Mouse (Mus musculus) liver, embryonic 11.5 days (tissue): ENCODE measurements around the gene Trmt13. TPM values are rescaled to one million over a fixed set of nuclear protein-coding genes. Genes with fewer than 3 reads are reported as not detected.
A peak's percentile ranks its signal among the peaks of the same experiment; 100 is the strongest.
"Not testable (repeated sequence)": the region's sequence is repeated elsewhere in the genome, so short reads cannot be mapped to it uniquely, and the experiment has no call there.

ENCODE experiments used
- ATAC-seq: fragments of 200-750 bp; cut with Nextera tagmentation; replicated peaks from 2 replicates; pipeline ENCODE4 v1.8.0; 2017; ENCODE audit warnings: moderate number of reproducible peaks, mild to moderate bottlenecking, moderate TSS enrichment, moderate library complexity; ENCODE audit not compliant: low FRiP score
- DNase-seq: peaks from one replicate; pipeline ENCODE4 v3.0.0-alpha.2; 2017; ENCODE audit warnings: low spot score
- H3K27ac ChIP-seq: fragments of 300-500 bp; sonication (generic); 2 replicates; pipeline ENCODE4 v1.5.1; 2014; ENCODE audit warnings: mild to moderate bottlenecking, low read depth, low read length, control low read depth
- H3K27me3 ChIP-seq: fragments of 300-500 bp; sonication (generic); replicated peaks from 2 replicates; pipeline ENCODE4 v1.6.1; 2014; ENCODE audit warnings: low read length, mixed read lengths; ENCODE audit not compliant: control insufficient read depth, insufficient read depth
- H3K36me3 ChIP-seq: fragments of 300-500 bp; sonication (generic); 2 replicates; pipeline ENCODE4 v1.6.1; 2014; ENCODE audit warnings: mild to moderate bottlenecking, low read length, moderate library complexity, mixed read lengths; ENCODE audit not compliant: control insufficient read depth, insufficient read depth
- H3K4me1 ChIP-seq: fragments of 300-500 bp; sonication (generic); replicated peaks from 2 replicates; pipeline ENCODE4 v1.6.1; 2014; ENCODE audit warnings: low read length, mixed read lengths; ENCODE audit not compliant: control insufficient read depth, insufficient read depth
- H3K4me2 ChIP-seq: fragments of 300-500 bp; sonication (generic); 2 replicates; pipeline ENCODE4 v1.6.1; 2014; ENCODE audit warnings: mild to moderate bottlenecking, control low read depth, moderate library complexity
- H3K4me3 ChIP-seq: fragments of 300-500 bp; sonication (generic); 2 replicates; pipeline ENCODE4 v1.5.1; 2014; ENCODE audit warnings: low read depth, low read length, control low read depth
- H3K9ac ChIP-seq: fragments of 300-500 bp; sonication (generic); 2 replicates; pipeline ENCODE4 v1.6.1; 2014; ENCODE audit warnings: low read depth, low read length, control low read depth
- H3K9me3 ChIP-seq: fragments of 300-500 bp; sonication (generic); 2 replicates; pipeline ENCODE4 v1.6.1; 2016; ENCODE audit warnings: low read length, inconsistent platforms, mixed read lengths; ENCODE audit not compliant: control insufficient read depth
- WGBS: fragments of 180-500 bp; shearing (Covaris S2); extraction: QIAGEN DNeasy Blood & Tissue Kit; methylation state at CpG from one replicate; pipeline ENCODE4 v1.1.7; 2014; 5-methylcytosine and 5-hydroxymethylcytosine counted together
- polyA plus RNA-seq: library from polyadenylated mRNA; unstranded; fragments of >200 nt; fragmentation: Nextera tagmentation; extraction: Ambion mirVana; gene quantifications from 2 replicates; pipeline ENCODE4 v1.2.1, GENCODE M21; 2014

The Trmt13 gene
- polyA plus RNA-seq = 23.4 and 26.3 TPM in 2 replicates

DNA sequence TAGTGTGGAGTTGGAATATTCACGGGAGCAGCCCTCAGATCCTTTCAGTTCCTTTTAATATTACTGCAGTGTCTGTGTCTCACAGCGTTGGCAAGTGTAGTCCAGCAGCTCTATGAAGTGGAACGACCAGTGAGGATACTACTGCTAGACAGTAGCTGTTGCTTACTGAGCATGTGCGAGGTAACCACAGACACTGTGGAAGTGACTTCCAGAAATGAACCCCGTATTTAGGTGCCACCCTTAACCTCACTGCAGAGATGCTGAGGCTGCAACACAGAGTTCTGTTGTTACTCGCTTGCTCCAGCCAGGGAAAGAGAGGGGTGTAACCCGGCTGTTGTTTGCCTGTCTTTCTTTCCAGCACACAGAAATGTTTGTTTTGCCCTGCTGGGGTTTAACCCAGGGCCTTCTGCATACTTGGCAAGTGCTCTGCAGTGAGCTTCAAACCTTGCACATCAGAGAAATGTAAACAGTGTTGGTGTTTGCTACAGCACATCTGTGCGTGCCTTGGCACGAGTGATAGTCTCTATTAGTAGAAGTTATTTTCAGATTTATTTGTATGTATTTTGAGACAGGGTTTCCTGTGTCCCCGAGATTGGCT lies at the start of gene Trmt13:
Trmt13 (minus strand) TSS at position 293 of the 598 bp plus-strand sequence.
- Histone ChIP-seq H3K4me3 (no peak within 1 kb of the TSS), H3K4me2 (no peak within 1 kb of the TSS), H3K27me3 (no peaks in the 10 kb centered on the region), H3K27ac (no peak within 1 kb of the TSS), H3K9ac (no peak within 1 kb of the TSS), H3K4me1 (no peaks in the 10 kb centered on the region), H3K36me3 (peaks cover 22% of the 10 kb centered on the region; the same call in 1 of the 2 replicates), H3K9me3 (no peaks in the 10 kb centered on the region)
- 78% methylated on average over 10 of the region's 10 CpGs for WGBS
- DNase-seq = no peak
- peak; percentile 30 for ATAC-seq

DNA sequence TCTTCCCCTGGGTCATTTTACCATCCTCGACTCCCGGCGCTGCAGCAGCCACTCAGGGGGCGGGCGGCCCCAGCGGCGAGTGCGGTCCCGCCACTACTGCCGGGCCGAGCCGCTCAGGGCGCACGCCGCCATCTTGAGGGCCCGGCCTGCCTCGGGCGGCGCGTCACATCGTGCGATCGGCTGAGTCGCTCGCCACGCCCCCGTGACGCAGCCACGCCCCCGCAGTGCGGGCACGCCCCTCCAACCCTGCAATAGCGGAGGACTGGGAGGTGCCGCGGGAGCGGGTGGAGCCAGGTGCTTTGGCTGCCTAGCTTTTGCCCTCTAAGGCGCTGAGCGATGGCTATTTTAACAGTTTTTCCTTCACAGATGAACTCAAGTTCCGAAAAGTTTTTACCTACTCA lies 48.1 kb upstream of the Trmt13 start, which contains the start of gene Mfsd14a:
Mfsd14a (minus strand) TSS at position 215 of the 401 bp plus-strand sequence.
- H3K9me3 ChIP-seq = no peaks in the 10 kb centered on the region
- WGBS = under 1% methylated on average over 39 of the region's 39 CpGs
- no peaks in the 10 kb centered on the region for H3K27me3 ChIP-seq
- H3K4me2 ChIP-seq = peak within 1 kb of the TSS; percentile 74
- H3K27ac ChIP-seq = peak within 1 kb of the TSS; percentile 93
- H3K4me3 ChIP-seq = peak within 1 kb of the TSS; percentile 96
- peaks cover 26% of the 10 kb centered on the region for H3K4me1 ChIP-seq
- peak; percentile 98 for ATAC-seq
- DNase-seq = peak; percentile 99
- peaks cover under 1% of the 10 kb centered on the region; the same call in 1 of the 2 replicates for H3K36me3 ChIP-seq
- H3K9ac ChIP-seq = peak within 1 kb of the TSS; percentile 96

- H3K4me3 ChIP-seq = peak overlapping the region; percentile 96
- H3K4me1 ChIP-seq = peaks cover 28% of the 10 kb centered on the region
- H3K27me3 ChIP-seq = no peaks in the 10 kb centered on the region
- no peaks in the 10 kb centered on the region for H3K9me3 ChIP-seq
- H3K4me2 ChIP-seq = peak overlapping the region; percentile 60
- no peaks in the 10 kb centered on the region for H3K36me3 ChIP-seq
- peak; percentile 72 for DNase-seq
- under 1% methylated on average over 67 of the region's 68 CpGs for WGBS
- peak overlapping the region; percentile 93 for H3K27ac ChIP-seq
- H3K9ac ChIP-seq = peak overlapping the region; percentile 96
- ATAC-seq = peak; percentile 80
Observed at GRCm38 (mm10) chr3:116661870-116662414, 47.6 kb upstream of the Trmt13 start.

DNA sequence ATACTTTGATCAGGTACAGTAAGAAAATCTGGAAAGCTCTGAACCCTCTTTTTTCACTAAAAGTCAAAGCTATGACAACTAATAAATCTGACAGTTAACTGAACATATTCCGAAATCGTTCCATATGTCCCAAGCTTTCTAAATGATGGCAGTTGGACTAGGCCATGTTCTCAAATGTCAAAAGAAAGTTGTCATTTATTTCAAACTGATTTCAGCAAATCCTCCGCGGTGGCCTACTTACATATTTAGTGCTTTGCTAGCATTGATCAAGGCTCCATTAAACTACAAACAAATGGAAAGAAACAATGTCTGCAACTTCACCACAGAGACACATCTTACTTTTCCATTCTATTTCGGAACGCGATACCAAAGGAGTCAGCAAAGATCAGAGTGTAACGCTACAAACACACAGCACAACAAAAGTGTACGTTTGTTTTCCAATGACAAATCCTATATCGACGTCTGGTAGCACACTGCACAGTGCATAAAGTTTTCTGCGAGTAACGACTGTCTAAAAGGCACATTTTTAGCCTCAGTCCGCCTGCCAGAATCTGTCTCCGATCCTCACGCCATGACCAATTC lies 47.0 kb upstream of the Trmt13 start:
- H3K4me1 ChIP-seq = peaks cover 28% of the 10 kb centered on the region
- H3K36me3 ChIP-seq = no peaks in the 10 kb centered on the region
- 5% methylated on average over 16 of the region's 16 CpGs for WGBS
- peak overlapping the region; percentile 96 for H3K9ac ChIP-seq
- no peaks in the 10 kb centered on the region for H3K27me3 ChIP-seq
- H3K4me2 ChIP-seq = peak overlapping the region; percentile 60
- ATAC-seq (no peak), DNase-seq (no peak)
- peak overlapping the region; percentile 93 for H3K27ac ChIP-seq
- H3K4me3 ChIP-seq = peak overlapping the region; percentile 96
- H3K9me3 ChIP-seq = no peaks in the 10 kb centered on the region

- H3K4me1 ChIP-seq = peaks cover 31% of the 10 kb centered on the region
- no peak overlapping the region for H3K9ac ChIP-seq
- DNase-seq (no peak), ATAC-seq (no peak)
- H3K27me3 ChIP-seq = no peaks in the 10 kb centered on the region
- peak overlapping the region; percentile 60 for H3K4me2 ChIP-seq
- no peaks in the 10 kb centered on the region for H3K36me3 ChIP-seq
- 74% methylated on average over 13 of the region's 13 CpGs for WGBS
- no peaks in the 10 kb centered on the region for H3K9me3 ChIP-seq
- no peak overlapping the region for H3K27ac ChIP-seq
- peak overlapping the region; percentile 96; the same call in 1 of the 2 replicates for H3K4me3 ChIP-seq
Observed at GRCm38 (mm10) chr3:116659856-116660430, 45.6 kb upstream of the Trmt13 start.

GRCm38 (mm10) chr3:116658928-116659565 lies 44.7 kb upstream of the Trmt13 start:
- peak overlapping the region; percentile 28 for H3K4me2 ChIP-seq
- H3K36me3 ChIP-seq = no peaks in the 10 kb centered on the region
- H3K9me3 ChIP-seq = no peaks in the 10 kb centered on the region
- DNase-seq (no peak), ATAC-seq (no peak)
- no peak overlapping the region for H3K9ac ChIP-seq
- 76% methylated on average over 15 of the region's 15 CpGs for WGBS
- H3K27ac ChIP-seq = no peak overlapping the region; the same call in 1 of the 2 replicates
- H3K4me3 ChIP-seq = no peak overlapping the region
- H3K4me1 ChIP-seq = peaks cover 32% of the 10 kb centered on the region
- H3K27me3 ChIP-seq = no peaks in the 10 kb centered on the region

DNA sequence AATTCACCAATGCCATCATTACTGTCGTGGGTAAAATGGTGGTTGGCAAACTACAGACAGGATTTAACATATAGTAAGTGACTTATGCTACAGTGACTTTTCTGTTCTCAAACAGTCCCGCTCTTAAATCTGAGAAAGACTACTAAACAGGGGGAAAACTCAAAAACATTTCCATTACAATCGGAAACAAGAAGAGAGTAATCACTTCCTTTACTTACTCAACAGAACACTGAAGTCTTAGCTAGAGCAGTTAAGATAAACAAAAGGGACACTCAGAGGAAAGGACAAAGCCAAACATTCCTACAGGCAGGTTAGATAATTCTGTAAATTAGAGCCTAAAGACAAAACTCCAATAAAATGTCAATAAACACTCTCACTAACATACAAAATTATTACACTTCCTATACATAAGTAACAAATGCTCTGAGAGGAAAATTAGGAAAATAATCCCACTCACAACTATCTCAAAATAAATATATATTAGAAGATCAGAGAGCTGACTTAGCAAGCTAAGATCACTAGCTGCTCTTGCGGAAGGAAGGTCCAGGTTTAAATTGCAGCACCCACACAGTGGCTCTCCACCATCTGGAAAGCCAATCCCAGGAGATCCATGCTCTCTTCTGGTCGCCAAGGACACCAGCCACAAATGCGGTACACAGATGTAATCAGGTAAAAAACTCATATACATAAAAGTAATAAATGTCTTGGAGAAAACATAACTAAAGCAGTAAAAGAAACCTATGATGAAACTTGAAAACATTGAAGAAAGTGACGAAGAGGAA lies 42.0 kb upstream of the Trmt13 start:
- no peak overlapping the region for H3K27ac ChIP-seq
- H3K4me1 ChIP-seq = peaks cover 42% of the 10 kb centered on the region
- no peak for DNase-seq
- no peaks in the 10 kb centered on the region for H3K9me3 ChIP-seq
- no peaks in the 10 kb centered on the region for H3K27me3 ChIP-seq
- H3K4me3 ChIP-seq = no peak overlapping the region
- 75% methylated on average over 7 of the region's 7 CpGs for WGBS
- no peaks in the 10 kb centered on the region for H3K36me3 ChIP-seq
- H3K4me2 ChIP-seq = no peak overlapping the region
- no peak for ATAC-seq
- H3K9ac ChIP-seq = no peak overlapping the region

GRCm38 (mm10) chr3:116654051-116654450 lies 39.7 kb upstream of the Trmt13 start:
- H3K4me2 ChIP-seq, H3K4me3 ChIP-seq, ATAC-seq, H3K36me3 ChIP-seq, H3K27ac ChIP-seq, H3K9ac ChIP-seq, H3K27me3 ChIP-seq, DNase-seq, H3K9me3 ChIP-seq: not testable (repeated sequence)
- 83% methylated on average over 11 of the region's 11 CpGs for WGBS
- H3K4me1 ChIP-seq = peaks cover 31% of the 10 kb centered on the region
